Mouse (Mus musculus): ENCODE measurements around the gene Glyr1. TPM values are rescaled to one million over a fixed set of nuclear protein-coding genes. Genes with fewer than 3 reads are reported as not detected.

Glyr1 gene
- polyA plus RNA-seq (2014; fragmentation: Illumina TruSeq; extraction: RNeasy Lipid Tissue Mini Kit (QIAGEN cat#74804); ENCODE audit: low read depth, low replicate concordance) = 52.6 TPM

GRCm38 (mm10) chr16:5049774-5050234 is at the start of gene Glyr1, which contains the start of gene Ubn1:
Glyr1 (minus strand) TSS chr16:5049863.
Ubn1 (plus strand) TSS chr16:5050057.

DNA sequence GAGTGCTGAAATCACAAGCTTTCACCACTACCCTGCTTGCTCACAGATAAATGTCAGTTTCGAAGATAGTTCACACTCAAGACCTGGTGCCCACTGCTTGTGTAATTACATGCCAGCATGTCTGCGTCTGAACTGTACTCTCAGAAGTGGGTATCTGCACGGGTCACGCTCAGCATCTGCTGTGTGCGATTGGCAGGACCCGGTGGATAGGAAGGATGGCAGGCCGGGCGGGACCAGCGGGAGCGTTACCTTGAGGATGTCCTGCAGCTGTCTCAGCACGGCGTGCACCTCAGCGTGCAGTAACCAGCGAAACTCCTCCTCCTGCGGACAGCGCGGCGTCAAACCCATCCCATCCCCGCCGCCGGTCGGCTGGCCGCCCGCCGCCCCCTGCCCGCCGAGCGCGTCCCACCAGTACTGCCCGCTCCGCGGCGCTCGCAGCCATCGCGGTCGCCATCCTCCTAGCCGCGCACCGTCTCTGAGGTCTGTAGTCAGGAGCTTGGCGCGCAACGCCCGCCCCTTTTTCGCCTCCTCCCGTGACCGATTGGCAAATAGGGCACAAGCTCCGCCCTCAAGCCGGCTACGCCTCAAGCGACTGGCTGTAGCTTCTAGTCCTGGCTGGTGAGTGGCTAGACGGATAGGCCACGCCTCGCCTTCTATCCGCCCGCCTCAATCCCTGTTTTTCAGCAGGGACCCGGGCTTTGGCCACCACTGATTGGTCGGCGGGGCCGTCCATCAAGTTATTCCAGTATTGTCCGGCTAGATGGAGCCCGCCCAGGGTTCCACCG is 36.4 kb downstream of the Glyr1 start, which contains the start of gene Rogdi:
Rogdi (minus strand) TSS at position 500 of the 785 bp plus-strand sequence.

DNA sequence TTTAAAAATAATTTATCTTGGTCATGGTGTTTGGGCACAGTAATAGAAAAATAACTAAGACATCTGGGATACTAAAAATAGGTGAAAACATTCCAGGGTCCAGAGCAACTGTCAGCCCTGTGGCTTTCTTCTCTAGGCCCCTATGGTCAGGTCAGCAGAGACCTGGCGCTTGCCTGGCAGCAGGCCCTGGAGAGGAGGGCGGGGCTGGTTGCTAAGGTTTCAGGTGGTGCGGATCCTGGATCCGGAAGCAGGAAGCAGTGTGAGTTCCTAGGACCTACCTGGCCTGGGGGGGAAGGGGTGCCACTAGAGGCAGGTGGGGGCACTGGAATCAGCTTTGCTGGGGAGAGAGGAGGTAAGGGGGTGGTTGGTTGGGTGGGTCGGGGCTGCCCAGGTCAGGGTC is 42.6 kb downstream of the Glyr1 start, which contains the start of gene Smim22:
Smim22 (plus strand) TSS at position 222 of the 400 bp plus-strand sequence.

DNA sequence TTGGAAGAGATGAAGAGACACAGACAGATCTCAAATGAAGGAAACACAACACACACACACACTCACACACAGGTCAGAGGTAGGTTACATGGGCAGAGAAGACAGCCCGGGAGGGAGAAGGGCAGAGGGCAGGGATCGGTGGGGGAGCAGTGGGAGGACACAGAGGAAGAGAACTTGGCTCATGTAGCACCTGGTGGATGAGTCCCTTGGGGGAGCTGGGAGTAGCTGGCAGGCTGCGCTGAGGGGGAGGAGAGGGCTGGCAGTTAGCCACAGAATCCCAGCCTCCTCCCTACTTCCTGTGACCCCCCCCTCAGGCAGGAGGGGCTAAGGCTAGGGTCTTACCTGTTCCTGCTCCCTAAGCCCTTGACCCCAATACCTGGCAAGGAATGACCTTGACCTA is 52.1 kb downstream of the Glyr1 start, which contains the start of gene Sept12:
Sept12 (minus strand) TSS at position 300 of the 400 bp plus-strand sequence.

Other genes starting within 250 kb of the Glyr1 start
- not detected for gene 4930562C15Rik, start 214.4 kb downstream of the Glyr1 start, polyA plus RNA-seq (2014; fragmentation: Illumina TruSeq; extraction: RNeasy Lipid Tissue Mini Kit (QIAGEN cat#74804); ENCODE audit: low read depth, low replicate concordance)
- 29.5 TPM for gene Ubald1, start 169.5 kb downstream of the Glyr1 start, polyA plus RNA-seq (2014; fragmentation: Illumina TruSeq; extraction: RNeasy Lipid Tissue Mini Kit (QIAGEN cat#74804); ENCODE audit: low read depth, low replicate concordance)
- gene Mgrn1, start 163.6 kb downstream of the Glyr1 start, polyA plus RNA-seq (2014; fragmentation: Illumina TruSeq; extraction: RNeasy Lipid Tissue Mini Kit (QIAGEN cat#74804); ENCODE audit: low read depth, low replicate concordance) = 173 TPM
- gene Nudt16l1, start 111.1 kb downstream of the Glyr1 start, polyA plus RNA-seq (2014; fragmentation: Illumina TruSeq; extraction: RNeasy Lipid Tissue Mini Kit (QIAGEN cat#74804); ENCODE audit: low read depth, low replicate concordance) = 24.9 TPM
- gene Anks3, start 85.7 kb downstream of the Glyr1 start, polyA plus RNA-seq (2014; fragmentation: Illumina TruSeq; extraction: RNeasy Lipid Tissue Mini Kit (QIAGEN cat#74804); ENCODE audit: low read depth, low replicate concordance) = 19.7 TPM
- gene Sept12, start 52.0 kb downstream of the Glyr1 start, polyA plus RNA-seq (2014; fragmentation: Illumina TruSeq; extraction: RNeasy Lipid Tissue Mini Kit (QIAGEN cat#74804); ENCODE audit: low read depth, low replicate concordance) = not detected
- gene Smim22, start 42.6 kb downstream of the Glyr1 start, polyA plus RNA-seq (2014; fragmentation: Illumina TruSeq; extraction: RNeasy Lipid Tissue Mini Kit (QIAGEN cat#74804); ENCODE audit: low read depth, low replicate concordance) = not detected
- 35.0 TPM for gene Rogdi, start 36.3 kb downstream of the Glyr1 start, polyA plus RNA-seq (2014; fragmentation: Illumina TruSeq; extraction: RNeasy Lipid Tissue Mini Kit (QIAGEN cat#74804); ENCODE audit: low read depth, low replicate concordance)
- gene Ubn1, start 194 bp upstream of the Glyr1 start, polyA plus RNA-seq (2014; fragmentation: Illumina TruSeq; extraction: RNeasy Lipid Tissue Mini Kit (QIAGEN cat#74804); ENCODE audit: low read depth, low replicate concordance) = 20.4 TPM
- gene Ppl, start 82.6 kb upstream of the Glyr1 start, polyA plus RNA-seq (2014; fragmentation: Illumina TruSeq; extraction: RNeasy Lipid Tissue Mini Kit (QIAGEN cat#74804); ENCODE audit: low read depth, low replicate concordance) = 4.8 TPM
- 2.7 TPM for gene Sec14l5, start 97.2 kb upstream of the Glyr1 start, polyA plus RNA-seq (2014; fragmentation: Illumina TruSeq; extraction: RNeasy Lipid Tissue Mini Kit (QIAGEN cat#74804); ENCODE audit: low read depth, low replicate concordance)
- 15.2 TPM for gene Nagpa, start 154.1 kb upstream of the Glyr1 start, polyA plus RNA-seq (2014; fragmentation: Illumina TruSeq; extraction: RNeasy Lipid Tissue Mini Kit (QIAGEN cat#74804); ENCODE audit: low read depth, low replicate concordance)
- gene AU021092, start 172.4 kb upstream of the Glyr1 start, polyA plus RNA-seq (2014; fragmentation: Illumina TruSeq; extraction: RNeasy Lipid Tissue Mini Kit (QIAGEN cat#74804); ENCODE audit: low read depth, low replicate concordance) = 9.1 TPM
- 23.5 TPM for gene Alg1, start 183.8 kb upstream of the Glyr1 start, polyA plus RNA-seq (2014; fragmentation: Illumina TruSeq; extraction: RNeasy Lipid Tissue Mini Kit (QIAGEN cat#74804); ENCODE audit: low read depth, low replicate concordance)
- 14.2 TPM for gene Eef2kmt, start 206.1 kb upstream of the Glyr1 start, polyA plus RNA-seq (2014; fragmentation: Illumina TruSeq; extraction: RNeasy Lipid Tissue Mini Kit (QIAGEN cat#74804); ENCODE audit: low read depth, low replicate concordance)